Mouse (Mus musculus): ENCODE measurements at regions not wholly inside any gene's neighbourhood (a gene's known extent, or its start where the extent isn't known, plus 50 kb on each side); places are given as distances from the start of the nearest gene placed in this dataset.
"Not testable (repeated sequence)": the region's sequence is repeated elsewhere in the genome, so short reads cannot be mapped to it uniquely, and the experiment has no call there.

DNA sequence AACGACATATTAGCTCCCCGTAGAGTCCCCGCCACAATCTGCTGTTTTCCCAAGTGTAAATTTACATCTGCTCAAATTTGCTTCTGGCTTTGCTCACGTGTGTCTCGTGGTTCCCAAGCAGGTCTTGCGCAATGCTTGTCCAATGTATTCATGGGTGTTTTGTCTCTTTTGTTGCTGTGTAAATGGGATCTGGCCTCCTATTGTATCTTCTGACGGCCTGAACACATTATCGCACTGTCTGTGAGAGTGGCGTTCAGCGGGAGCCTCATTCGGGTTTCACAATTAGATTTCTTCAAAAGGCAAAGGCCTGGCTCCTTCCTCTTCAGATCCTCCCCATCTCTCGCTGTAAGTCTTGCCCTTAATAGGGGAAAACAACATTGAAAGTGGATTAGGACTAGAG, 274.5 kb downstream of the Fam19a5 start:
- TF ChIP-seq CTCF (IDR thresholded peaks at IDR 0.05; ENCODE audit: low read depth): no peak
- Histone ChIP-seq H3K4me2 (replicated peaks; ENCODE audit: low read depth) (no peak overlapping the region), H3K9ac (ENCODE audit: low read depth, low read length) (no peak overlapping the region), H3K4me1 (replicated peaks; ENCODE audit: control insufficient read depth, insufficient read depth, low read length) (no peaks in the 10 kb centered on the region), H3K9me3 (ENCODE audit: control insufficient read depth) (no peaks in the 10 kb centered on the region), H3K27me3 (replicated peaks; ENCODE audit: control insufficient read depth, insufficient read depth, low read length) (no peaks in the 10 kb centered on the region), H3K36me3 (ENCODE audit: control insufficient read depth, insufficient read depth) (no peaks in the 10 kb centered on the region), H3K4me3 (ENCODE audit: low read depth, low read length) (no peak overlapping the region), H3K27ac (ENCODE audit: low read depth, low read length) (no peak overlapping the region)
- 81% methylated on average over 12 of the region's 12 CpGs for WGBS
- ATAC-seq: no peak

DNA sequence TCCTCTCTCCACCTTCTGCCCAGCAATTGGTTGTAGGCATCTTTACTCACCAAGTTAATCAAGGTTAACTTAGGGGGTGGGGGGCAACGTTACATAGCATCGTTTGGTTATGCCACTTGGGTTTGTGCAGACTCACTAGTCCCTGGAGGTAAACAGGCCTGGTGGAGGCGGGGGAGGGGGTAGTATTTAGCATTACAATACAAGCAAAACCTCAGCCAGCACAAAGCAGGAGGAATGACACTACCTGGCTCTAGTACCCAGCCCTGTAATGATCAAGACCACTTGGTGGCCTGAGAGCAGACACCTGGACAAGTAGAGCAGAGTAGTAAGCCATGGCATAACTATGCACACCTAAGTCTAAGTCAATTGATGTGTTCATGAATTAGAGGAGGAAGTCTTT, 298.0 kb downstream of the Fam19a5 start:
- Histone ChIP-seq H3K9ac (ENCODE audit: low read depth, low read length) (no peak overlapping the region), H3K4me2 (replicated peaks; ENCODE audit: low read depth) (no peak overlapping the region), H3K9me3 (ENCODE audit: control insufficient read depth) (no peaks in the 10 kb centered on the region), H3K4me1 (replicated peaks; ENCODE audit: control insufficient read depth, insufficient read depth, low read length) (no peaks in the 10 kb centered on the region), H3K27ac (ENCODE audit: low read depth, low read length) (no peak overlapping the region), H3K27me3 (replicated peaks; ENCODE audit: control insufficient read depth, insufficient read depth, low read length) (no peaks in the 10 kb centered on the region), H3K4me3 (ENCODE audit: low read depth, low read length) (no peak overlapping the region), H3K36me3 (ENCODE audit: control insufficient read depth, insufficient read depth) (no peaks in the 10 kb centered on the region)
- 48% methylated on average over 3 of the region's 3 CpGs for WGBS
- TF ChIP-seq CTCF (IDR thresholded peaks at IDR 0.05; ENCODE audit: low read depth): no peak
- ATAC-seq: no peak

DNA sequence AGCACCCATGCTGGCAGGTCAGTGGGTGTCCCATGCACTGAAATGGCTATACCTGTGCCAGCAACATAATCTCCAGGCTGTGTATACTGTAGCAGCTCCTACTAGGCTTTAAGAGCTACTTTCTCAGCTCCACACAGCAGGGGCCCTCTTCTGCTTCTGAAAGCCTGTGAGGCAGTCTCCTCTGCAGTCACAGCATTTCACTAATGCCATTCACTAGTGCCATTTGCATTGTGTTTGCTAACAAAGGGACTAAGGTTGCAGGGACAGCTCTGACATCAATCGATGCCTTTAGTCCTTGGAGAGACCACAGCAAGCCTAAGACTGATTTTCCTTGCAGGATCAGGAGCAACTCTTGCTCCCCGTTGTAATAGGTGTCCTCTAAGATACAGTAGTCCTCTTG, 315.0 kb downstream of the Fam19a5 start:
- H3K4me3 ChIP-seq (ENCODE audit: low read depth, low read length): no peak overlapping the region
- no peak for ATAC-seq
- H3K9ac ChIP-seq (ENCODE audit: low read depth, low read length): no peak overlapping the region
- H3K27ac ChIP-seq (ENCODE audit: low read depth, low read length): no peak overlapping the region
- 13% methylated on average over 2 of the region's 2 CpGs for WGBS
- no peak for TF ChIP-seq CTCF (IDR thresholded peaks at IDR 0.05; ENCODE audit: low read depth)
- H3K9me3 ChIP-seq (ENCODE audit: control insufficient read depth): no peaks in the 10 kb centered on the region
- no peak overlapping the region for H3K4me2 ChIP-seq (replicated peaks; ENCODE audit: low read depth)
- no peaks in the 10 kb centered on the region for H3K36me3 ChIP-seq (ENCODE audit: control insufficient read depth, insufficient read depth)
- H3K27me3 ChIP-seq (replicated peaks; ENCODE audit: control insufficient read depth, insufficient read depth, low read length): no peaks in the 10 kb centered on the region
- no peaks in the 10 kb centered on the region for H3K4me1 ChIP-seq (replicated peaks; ENCODE audit: control insufficient read depth, insufficient read depth, low read length)

DNA sequence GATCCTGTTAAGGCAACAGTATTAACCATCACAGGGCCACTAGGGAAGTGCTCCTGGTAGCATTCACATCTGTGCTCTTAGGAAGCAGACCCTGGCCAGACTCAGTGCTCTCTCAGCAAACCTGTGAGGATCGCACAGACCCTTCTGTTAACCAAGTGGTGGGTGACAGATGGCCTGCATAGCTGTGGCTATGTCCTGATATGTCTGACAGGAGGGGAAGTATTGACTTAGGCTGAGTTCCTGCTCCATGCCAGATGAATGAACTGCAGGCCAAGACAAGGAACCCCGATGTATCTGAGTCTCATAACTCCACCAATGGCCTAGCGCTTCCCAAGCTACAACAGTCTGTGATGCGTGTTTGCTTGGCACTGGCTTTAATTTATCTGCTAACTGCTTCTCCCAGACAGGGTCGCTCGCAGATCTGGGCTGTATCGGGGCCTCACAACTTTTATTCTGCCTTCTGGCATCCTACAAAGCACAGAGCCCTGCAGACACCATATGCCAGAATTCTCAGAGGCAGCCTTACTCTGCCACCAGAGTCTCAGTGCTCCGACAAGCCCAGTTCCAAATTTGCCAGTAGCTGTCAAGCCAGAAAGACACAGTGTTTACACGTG, 332.3 kb downstream of the Fam19a5 start:
- no peak for ATAC-seq

DNA sequence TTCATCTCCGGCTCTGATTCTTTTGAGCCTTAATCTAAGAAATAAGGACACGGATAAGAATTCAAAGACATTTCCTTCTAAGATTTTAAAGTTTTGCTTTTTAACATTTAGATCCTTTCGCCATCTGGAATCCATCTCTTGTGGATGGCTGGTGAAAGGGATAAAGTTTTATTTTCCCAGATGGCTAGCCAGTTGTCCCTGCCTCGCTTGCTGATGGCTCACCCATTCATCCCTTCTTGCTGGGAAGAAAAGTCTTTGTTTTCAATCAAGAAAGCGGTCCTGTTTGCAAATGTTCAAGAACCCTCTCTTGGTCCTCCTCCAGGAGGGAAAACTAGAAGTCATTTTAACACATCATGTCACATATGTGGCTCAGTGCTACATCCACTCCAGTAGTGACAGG, 346.8 kb downstream of the Fam19a5 start:
- H3K9me3 ChIP-seq (ENCODE audit: control insufficient read depth): no peaks in the 10 kb centered on the region
- no peak overlapping the region for H3K9ac ChIP-seq (ENCODE audit: low read depth, low read length)
- no peak overlapping the region for H3K4me2 ChIP-seq (replicated peaks; ENCODE audit: low read depth)
- H3K36me3 ChIP-seq (ENCODE audit: control insufficient read depth, insufficient read depth): no peaks in the 10 kb centered on the region
- no peaks in the 10 kb centered on the region for H3K27me3 ChIP-seq (replicated peaks; ENCODE audit: control insufficient read depth, insufficient read depth, low read length)
- no peak for TF ChIP-seq CTCF (IDR thresholded peaks at IDR 0.05; ENCODE audit: low read depth)
- no peak overlapping the region for H3K4me3 ChIP-seq (ENCODE audit: low read depth, low read length)
- H3K27ac ChIP-seq (ENCODE audit: low read depth, low read length): no peak overlapping the region
- no peak for ATAC-seq
- WGBS: 92% methylated on average over 5 of the region's 5 CpGs
- no peaks in the 10 kb centered on the region for H3K4me1 ChIP-seq (replicated peaks; ENCODE audit: control insufficient read depth, insufficient read depth, low read length)

More for the DNA sequence above, 332.3 kb downstream of the Fam19a5 start:
- no peak overlapping the region for H3K4me2 ChIP-seq (replicated peaks; ENCODE audit: low read depth)
- H3K36me3 ChIP-seq (ENCODE audit: control insufficient read depth, insufficient read depth): no peaks in the 10 kb centered on the region
- no peaks in the 10 kb centered on the region for H3K4me1 ChIP-seq (replicated peaks; ENCODE audit: control insufficient read depth, insufficient read depth, low read length)
- H3K9me3 ChIP-seq (ENCODE audit: control insufficient read depth): no peaks in the 10 kb centered on the region
- no peak overlapping the region for H3K4me3 ChIP-seq (ENCODE audit: low read depth, low read length)
- no peaks in the 10 kb centered on the region for H3K27me3 ChIP-seq (replicated peaks; ENCODE audit: control insufficient read depth, insufficient read depth, low read length)
- H3K27ac ChIP-seq (ENCODE audit: low read depth, low read length): no peak overlapping the region
- H3K9ac ChIP-seq (ENCODE audit: low read depth, low read length): no peak overlapping the region
- 69% methylated on average over 9 of the region's 9 CpGs for whole genome bisulfite sequencing
- TF ChIP-seq CTCF (IDR thresholded peaks at IDR 0.05; ENCODE audit: low read depth): no peak

DNA sequence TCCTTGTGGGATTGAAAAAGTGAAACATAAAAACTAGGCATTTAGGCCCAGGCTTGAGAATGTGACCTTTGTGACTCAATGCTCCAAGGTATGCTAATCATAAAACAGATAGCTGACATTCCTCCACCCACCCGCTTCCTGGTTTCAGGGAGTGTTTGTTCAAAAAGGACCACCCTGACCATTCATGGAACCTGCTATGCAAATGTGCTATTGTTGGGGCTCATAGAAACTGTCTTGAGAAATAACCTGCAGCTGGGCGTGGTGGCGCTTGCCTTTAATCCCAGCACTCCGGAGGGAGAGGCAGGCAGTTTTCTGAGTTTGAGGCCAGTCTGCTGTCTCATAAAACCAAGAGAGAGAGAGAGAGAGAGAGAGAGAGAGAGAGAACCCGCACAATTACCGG, 350.8 kb downstream of the Fam19a5 start:
- H3K9ac ChIP-seq (ENCODE audit: low read depth, low read length); H3K27me3 ChIP-seq (replicated peaks; ENCODE audit: control insufficient read depth, insufficient read depth, low read length); H3K9me3 ChIP-seq (ENCODE audit: control insufficient read depth); H3K4me3 ChIP-seq (ENCODE audit: low read depth, low read length); H3K36me3 ChIP-seq (ENCODE audit: control insufficient read depth, insufficient read depth); H3K4me2 ChIP-seq (replicated peaks; ENCODE audit: low read depth); H3K4me1 ChIP-seq (replicated peaks; ENCODE audit: control insufficient read depth, insufficient read depth, low read length); ATAC-seq; H3K27ac ChIP-seq (ENCODE audit: low read depth, low read length): not testable (repeated sequence)
- 69% methylated on average over 6 of the region's 6 CpGs for whole genome bisulfite sequencing

DNA sequence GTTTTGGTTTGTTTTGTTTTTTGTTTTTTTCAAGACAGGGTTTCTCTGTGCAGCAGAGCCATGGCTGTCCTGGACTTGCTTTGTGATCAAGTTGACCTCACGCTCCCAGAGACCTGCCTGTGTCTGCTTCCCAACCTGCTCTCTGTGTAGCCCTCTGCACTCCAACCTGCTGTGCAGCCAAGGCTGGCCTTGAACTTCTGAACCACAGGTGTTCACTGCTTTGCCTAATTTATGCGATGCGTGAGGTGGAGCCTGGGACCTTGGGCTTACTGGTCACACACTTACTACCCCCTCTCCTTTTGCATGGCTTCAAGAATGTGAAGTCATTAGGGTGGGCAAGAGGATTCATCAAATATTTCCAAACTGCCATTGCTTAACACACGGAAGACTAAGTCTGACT, 354.6 kb downstream of the Fam19a5 start:
- Histone ChIP-seq H3K27ac (ENCODE audit: low read depth, low read length) (no peak overlapping the region), H3K4me2 (replicated peaks; ENCODE audit: low read depth) (no peak overlapping the region), H3K9ac (ENCODE audit: low read depth, low read length) (no peak overlapping the region), H3K4me3 (ENCODE audit: low read depth, low read length) (no peak overlapping the region), H3K4me1 (replicated peaks; ENCODE audit: control insufficient read depth, insufficient read depth, low read length) (no peaks in the 10 kb centered on the region), H3K9me3 (ENCODE audit: control insufficient read depth) (no peaks in the 10 kb centered on the region), H3K36me3 (ENCODE audit: control insufficient read depth, insufficient read depth) (no peaks in the 10 kb centered on the region), H3K27me3 (replicated peaks; ENCODE audit: control insufficient read depth, insufficient read depth, low read length) (no peaks in the 10 kb centered on the region)
- no peak for ATAC-seq
- 79% methylated on average over 4 of the region's 4 CpGs for WGBS
- TF ChIP-seq CTCF (IDR thresholded peaks at IDR 0.05; ENCODE audit: low read depth): no peak

All from intestine, postnatal 0 days (tissue).